Mouse (Mus musculus) C2C12 (cell line): ENCODE data around the gene Arl11.

Source experiments
- CEBPB ChIP-seq: IDR thresholded peaks from one replicate; pipeline ENCODE4 v1.6.1; 2011; ENCODE audit warnings: low read depth, mild to moderate bottlenecking, control low read depth, moderate library complexity
- CTCF ChIP-seq: IDR thresholded peaks from one replicate; pipeline ENCODE4 v1.5.1; 2011; ENCODE audit not compliant: control insufficient read depth, insufficient read depth, insufficient read length
- MAX ChIP-seq: IDR thresholded peaks from one replicate; pipeline ENCODE4 v1.6.1; 2011; ENCODE audit warnings: mild to moderate bottlenecking, control low read depth
- MYOD1 ChIP-seq: IDR thresholded peaks from one replicate; pipeline ENCODE4 v1.6.1; 2011; ENCODE audit warnings: low read depth; ENCODE audit not compliant: control insufficient read depth, insufficient read length
- MYOG ChIP-seq: IDR thresholded peaks from one replicate; pipeline ENCODE4 v1.6.1; 2011; ENCODE audit not compliant: control insufficient read depth, insufficient read length; ENCODE audit errors: extremely low read depth

DNA sequence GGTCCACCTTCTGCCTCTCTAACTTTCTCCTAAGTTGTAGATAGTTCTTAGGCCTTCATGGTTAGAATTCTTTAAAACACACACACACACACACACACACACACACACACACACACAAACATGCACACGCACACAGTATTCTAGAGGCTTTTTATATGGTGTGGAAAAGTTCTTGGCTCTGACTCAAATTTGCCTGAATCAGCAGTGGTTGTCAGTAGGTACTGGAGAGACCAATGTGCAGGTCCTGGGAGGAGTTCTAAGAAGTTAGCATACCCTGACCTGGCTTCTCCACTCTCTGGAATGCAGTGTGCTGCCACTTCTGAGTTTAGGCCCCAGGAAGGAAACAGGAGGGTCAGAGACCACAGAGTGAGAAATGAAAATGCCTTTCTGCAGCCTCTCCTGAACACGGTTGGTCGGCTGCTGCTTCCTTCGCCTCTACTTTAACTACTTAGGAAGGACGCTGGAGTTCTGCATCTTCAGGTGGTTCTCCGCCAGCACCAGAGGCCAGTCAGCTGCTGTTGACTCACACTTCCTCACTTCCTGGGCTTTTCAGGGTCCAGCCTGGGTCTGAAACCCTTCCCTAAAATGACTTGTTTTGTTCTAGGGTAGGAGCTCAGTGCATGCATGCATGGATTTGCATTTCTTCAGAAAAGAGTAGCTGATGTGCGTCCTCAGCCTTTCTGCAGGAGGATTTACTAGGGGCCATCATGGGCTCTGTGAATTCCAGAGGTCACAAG is 651 bp downstream of the Arl11 start:
- TF ChIP-seq MYOD1 = no peak
- no peak for TF ChIP-seq CTCF
- no peak for TF ChIP-seq MYOG
- TF ChIP-seq MAX = no peak
- no peak for TF ChIP-seq CEBPB
